Mouse (Mus musculus): ENCODE results near the gene Gpsm3. TPM values are rescaled to one million over a fixed set of nuclear protein-coding genes. Genes with fewer than 3 reads are reported as not detected.
A peak's percentile ranks its signal among the peaks of the same experiment; 100 is the strongest.

Gpsm3 gene
- polyA plus RNA-seq, 1 experiment from 2014 or later = 7.8 TPM

DNA sequence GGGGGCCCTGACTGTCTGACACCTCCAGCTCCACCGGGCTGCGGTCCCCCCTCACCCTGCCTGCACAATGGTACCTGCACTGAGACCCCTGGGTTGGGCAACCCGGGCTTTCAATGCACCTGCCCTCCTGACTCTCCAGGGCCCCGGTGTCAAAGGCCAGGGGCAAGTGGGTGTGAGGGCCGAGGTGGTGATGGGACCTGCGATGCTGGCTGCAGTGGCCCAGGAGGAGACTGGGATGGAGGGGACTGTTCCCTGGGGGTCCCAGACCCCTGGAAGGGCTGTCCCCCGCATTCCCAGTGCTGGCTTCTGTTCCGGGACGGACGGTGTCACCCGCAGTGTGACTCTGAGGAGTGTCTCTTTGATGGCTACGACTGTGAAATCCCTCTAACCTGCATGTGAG is 7.1 kb upstream of the Gpsm3 start:
- Histone ChIP-seq H3K4me3 (ENCODE audit: low read depth, low read length) (no peak overlapping the region), H3K36me3 (ENCODE audit: control insufficient read depth, insufficient read depth, low read length) (no peaks in the 10 kb centered on the region), H3K4me1 (replicated peaks; ENCODE audit: control insufficient read depth, insufficient read depth) (no peaks in the 10 kb centered on the region), H3K27me3 (ENCODE audit: control insufficient read depth, insufficient read depth, low read length) (no peaks in the 10 kb centered on the region), H3K27ac (replicated peaks) (no peak overlapping the region), H3K9me3 (ENCODE audit: control insufficient read depth, low read length) (no peaks in the 10 kb centered on the region), H3K4me2 (replicated peaks; ENCODE audit: low read depth) (no peak overlapping the region), H3K9ac (ENCODE audit: low read length) (no peak overlapping the region)
- TF ChIP-seq EP300 (optimal IDR thresholded peaks at IDR 0.05) (no peak), CTCF (IDR thresholded peaks at IDR 0.05; ENCODE audit: low read depth) (no peak)
- 85% methylated on average over 12 of the region's 12 CpGs for WGBS
- ATAC-seq (ENCODE audit: low FRiP score, low TSS enrichment) = no peak
- DNase-seq (ENCODE audit: low spot score) = no peak

- Histone ChIP-seq H3K36me3 (ENCODE audit: control insufficient read depth, insufficient read depth, low read length) (no peaks in the 10 kb centered on the region), H3K9ac (ENCODE audit: low read length) (no peak overlapping the region), H3K4me2 (replicated peaks; ENCODE audit: low read depth) (no peak overlapping the region), H3K27ac (replicated peaks) (no peak overlapping the region), H3K4me3 (ENCODE audit: low read depth, low read length) (no peak overlapping the region), H3K4me1 (replicated peaks; ENCODE audit: control insufficient read depth, insufficient read depth) (0 out of 2 replicates have a peak, but pooled peaks cover 4% of the 10 kb centered on the region), H3K9me3 (ENCODE audit: control insufficient read depth, low read length) (no peaks in the 10 kb centered on the region), H3K27me3 (ENCODE audit: control insufficient read depth, insufficient read depth, low read length) (no peaks in the 10 kb centered on the region)
- TF ChIP-seq CTCF (IDR thresholded peaks at IDR 0.05; ENCODE audit: low read depth) (no peak), EP300 (optimal IDR thresholded peaks at IDR 0.05) (no peak)
- WGBS = 55% methylated on average over 7 of the region's 7 CpGs
- no peak for DNase-seq (ENCODE audit: low spot score)
- no peak for ATAC-seq (ENCODE audit: low FRiP score, low TSS enrichment)
Observed at GRCm38 (mm10) chr17:34583397-34583796, 6.2 kb upstream of the Gpsm3 start.

DNA sequence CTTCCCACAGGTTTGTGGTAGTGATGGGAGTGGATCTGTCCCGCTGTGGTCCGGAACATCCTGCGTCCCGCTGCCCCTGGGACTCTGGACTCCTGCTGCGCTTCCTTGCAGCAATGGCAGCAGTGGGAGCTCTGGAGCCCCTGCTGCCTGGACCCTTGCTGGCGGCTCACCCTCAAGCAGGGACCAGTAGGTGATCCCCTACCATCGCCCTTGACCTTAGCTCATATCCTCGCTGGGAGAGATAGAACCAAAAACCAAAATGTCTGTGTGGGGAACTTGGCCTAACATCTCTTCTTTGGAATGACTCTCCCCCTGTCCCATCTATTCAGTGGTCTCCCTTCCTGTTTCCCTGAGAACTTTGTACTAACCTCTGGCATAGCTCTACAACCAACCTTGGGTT is 5.8 kb upstream of the Gpsm3 start:
- Histone ChIP-seq H3K4me2 (replicated peaks; ENCODE audit: low read depth) (no peak overlapping the region), H3K27ac (replicated peaks) (no peak overlapping the region), H3K4me3 (ENCODE audit: low read depth, low read length) (no peak overlapping the region), H3K4me1 (replicated peaks; ENCODE audit: control insufficient read depth, insufficient read depth) (0 out of 2 replicates have a peak, but pooled peaks cover 4% of the 10 kb centered on the region), H3K9me3 (ENCODE audit: control insufficient read depth, low read length) (no peaks in the 10 kb centered on the region), H3K36me3 (ENCODE audit: control insufficient read depth, insufficient read depth, low read length) (no peaks in the 10 kb centered on the region), H3K9ac (ENCODE audit: low read length) (no peak overlapping the region), H3K27me3 (ENCODE audit: control insufficient read depth, insufficient read depth, low read length) (no peaks in the 10 kb centered on the region)
- ATAC-seq (ENCODE audit: low FRiP score, low TSS enrichment) (no peak), DNase-seq (ENCODE audit: low spot score) (no peak)
- WGBS = 82% methylated on average over 8 of the region's 8 CpGs
- TF ChIP-seq CTCF (IDR thresholded peaks at IDR 0.05; ENCODE audit: low read depth) (no peak), EP300 (optimal IDR thresholded peaks at IDR 0.05) (no peak)

GRCm38 (mm10) chr17:34585121-34585520 is 4.5 kb upstream of the Gpsm3 start:
- 90% methylated on average over 8 of the region's 8 CpGs for WGBS
- TF ChIP-seq CTCF (IDR thresholded peaks at IDR 0.05; ENCODE audit: low read depth) = no peak

GRCm38 (mm10) chr17:34585877-34586771 is 3.5 kb upstream of the Gpsm3 start:
- H3K9me3 ChIP-seq (ENCODE audit: control insufficient read depth, low read length) = no peaks in the 10 kb centered on the region
- no peaks in the 10 kb centered on the region for H3K36me3 ChIP-seq (ENCODE audit: control insufficient read depth, insufficient read depth, low read length)
- peak overlapping the region; percentile 45; the same call in 1 of the 2 replicates for H3K27ac ChIP-seq (replicated peaks)
- no peak for TF ChIP-seq EP300 (optimal IDR thresholded peaks at IDR 0.05)
- 0 out of 2 replicates have a peak, but pooled peaks have one; percentile 2 for TF ChIP-seq CTCF (IDR thresholded peaks at IDR 0.05; ENCODE audit: low read depth)
- no peaks in the 10 kb centered on the region for H3K27me3 ChIP-seq (ENCODE audit: control insufficient read depth, insufficient read depth, low read length)
- no peak for ATAC-seq (ENCODE audit: low FRiP score, low TSS enrichment)
- 38% methylated on average over 32 of the region's 32 CpGs for WGBS
- peak overlapping the region; percentile 99 for H3K4me2 ChIP-seq (replicated peaks; ENCODE audit: low read depth)
- peaks cover 7% of the 10 kb centered on the region for H3K4me1 ChIP-seq (replicated peaks; ENCODE audit: control insufficient read depth, insufficient read depth)
- peak overlapping the region; percentile 73 for H3K4me3 ChIP-seq (ENCODE audit: low read depth, low read length)
- no peak for DNase-seq (ENCODE audit: low spot score)
- H3K9ac ChIP-seq (ENCODE audit: low read length) = peak overlapping the region; percentile 89

More at GRCm38 (mm10) chr17:34585121-34585520, 4.5 kb upstream of the Gpsm3 start:
- Histone ChIP-seq H3K27ac (replicated peaks) (no peak overlapping the region), H3K9me3 (ENCODE audit: control insufficient read depth, low read length) (no peaks in the 10 kb centered on the region), H3K36me3 (ENCODE audit: control insufficient read depth, insufficient read depth, low read length) (no peaks in the 10 kb centered on the region), H3K27me3 (ENCODE audit: control insufficient read depth, insufficient read depth, low read length) (no peaks in the 10 kb centered on the region), H3K9ac (ENCODE audit: low read length) (no peak overlapping the region), H3K4me1 (replicated peaks; ENCODE audit: control insufficient read depth, insufficient read depth) (peaks cover 4% of the 10 kb centered on the region; the same call in 1 of the 2 replicates), H3K4me3 (ENCODE audit: low read depth, low read length) (no peak overlapping the region), H3K4me2 (replicated peaks; ENCODE audit: low read depth) (no peak overlapping the region)
- no peak for DNase-seq (ENCODE audit: low spot score)
- no peak for ATAC-seq (ENCODE audit: low FRiP score, low TSS enrichment)

Data from stomach, postnatal 0 days (tissue).